Mouse (Mus musculus) gastrocnemius, postnatal 4 days (tissue): ENCODE results near the gene Dcp1a. TPM values are rescaled to one million over a fixed set of nuclear protein-coding genes. Genes with fewer than 3 reads are reported as not detected.

Source experiments
- DNase-seq, 2 experiments: peaks; one replicate each; pipeline ENCODE4 v3.0.0; 2021 to 2022; ENCODE audit warnings: low spot score in 2 of 2, mixed read lengths in 2 of 2
- microRNA-seq: library from miRNA; unstranded; fragments of <30 nt; microRNA quantifications from one replicate; pipeline ENCODE4 v1.2.0, GENCODE M21; 2021
- total RNA-seq, 2 experiments: library from RNA; stranded (reverse); gene quantifications; 2 replicates each; pipeline ENCODE4 v1.2.3; 2021

Gene Dcp1a
- total RNA-seq, 2 experiments from 2014 or later: 16.6 to 18.2 TPM

- DNase-seq: no peak
Observed at GRCm38 (mm10) chr14:30557730-30558129, 78.4 kb downstream of the Dcp1a start.

GRCm38 (mm10) chr14:30559321-30559850, 80.1 kb downstream of the Dcp1a start:
- DNase-seq: peak in 1 of 2 experiments; percentile 53

GRCm38 (mm10) chr14:30560803-30561389, 81.6 kb downstream of the Dcp1a start:
- DNase-seq: no peak

GRCm38 (mm10) chr14:30561470-30562187, 82.3 kb downstream of the Dcp1a start:
- DNase-seq: no peak

- DNase-seq: no peak
Observed at GRCm38 (mm10) chr14:30562343-30562742, 83.0 kb downstream of the Dcp1a start.

GRCm38 (mm10) chr14:30564451-30564850, 85.1 kb downstream of the Dcp1a start:
- DNase-seq: peak in 1 of 2 experiments; percentile 41

GRCm38 (mm10) chr14:30566317-30566716, 87.0 kb downstream of the Dcp1a start:
- no peak for DNase-seq

GRCm38 (mm10) chr14:30568016-30568415, 88.7 kb downstream of the Dcp1a start:
- no peak for DNase-seq

GRCm38 (mm10) chr14:30570303-30570702, 91.0 kb downstream of the Dcp1a start:
- DNase-seq: no peak

- DNase-seq: no peak
Observed at GRCm38 (mm10) chr14:30572253-30572652, 92.9 kb downstream of the Dcp1a start.

GRCm38 (mm10) chr14:30573235-30573634, 93.9 kb downstream of the Dcp1a start:
- no peak for DNase-seq

GRCm38 (mm10) chr14:30573983-30574584, 94.7 kb downstream of the Dcp1a start:
- DNase-seq: peak in 1 of 2 experiments; percentile 79

GRCm38 (mm10) chr14:30575791-30576190, 96.5 kb downstream of the Dcp1a start:
- no peak for DNase-seq

GRCm38 (mm10) chr14:30576260-30576659, 96.9 kb downstream of the Dcp1a start:
- no peak for DNase-seq

Small RNAs within 50 kb of the gene (microRNA-seq; reads per million reads assigned to microRNA genes)
- gene Mir3076: 1.7 reads per million

Other genes with a start within 250 kb of the Dcp1a start
- gene Cacna1d, start 11.9 kb downstream of the Dcp1a start, total RNA-seq: 1 to 10 TPM; 2.5 TPM
- gene Tkt, start 68.8 kb downstream of the Dcp1a start, total RNA-seq: 10 to 100 TPM; 53.7 to 62.8 TPM
- gene Prkcd, start 146.7 kb downstream of the Dcp1a start, total RNA-seq: 10 to 100 TPM; 25.3 to 32.0 TPM
- 10 to 100 TPM; 10.6 to 11.0 TPM for gene Rft1, start 174.8 kb downstream of the Dcp1a start, total RNA-seq
- gene Sfmbt1, start 235.3 kb downstream of the Dcp1a start, total RNA-seq: 10 to 100 TPM; 15.1 to 16.8 TPM